Mouse (Mus musculus): ENCODE results near the gene Zic5.

Gene Zic5

DNA sequence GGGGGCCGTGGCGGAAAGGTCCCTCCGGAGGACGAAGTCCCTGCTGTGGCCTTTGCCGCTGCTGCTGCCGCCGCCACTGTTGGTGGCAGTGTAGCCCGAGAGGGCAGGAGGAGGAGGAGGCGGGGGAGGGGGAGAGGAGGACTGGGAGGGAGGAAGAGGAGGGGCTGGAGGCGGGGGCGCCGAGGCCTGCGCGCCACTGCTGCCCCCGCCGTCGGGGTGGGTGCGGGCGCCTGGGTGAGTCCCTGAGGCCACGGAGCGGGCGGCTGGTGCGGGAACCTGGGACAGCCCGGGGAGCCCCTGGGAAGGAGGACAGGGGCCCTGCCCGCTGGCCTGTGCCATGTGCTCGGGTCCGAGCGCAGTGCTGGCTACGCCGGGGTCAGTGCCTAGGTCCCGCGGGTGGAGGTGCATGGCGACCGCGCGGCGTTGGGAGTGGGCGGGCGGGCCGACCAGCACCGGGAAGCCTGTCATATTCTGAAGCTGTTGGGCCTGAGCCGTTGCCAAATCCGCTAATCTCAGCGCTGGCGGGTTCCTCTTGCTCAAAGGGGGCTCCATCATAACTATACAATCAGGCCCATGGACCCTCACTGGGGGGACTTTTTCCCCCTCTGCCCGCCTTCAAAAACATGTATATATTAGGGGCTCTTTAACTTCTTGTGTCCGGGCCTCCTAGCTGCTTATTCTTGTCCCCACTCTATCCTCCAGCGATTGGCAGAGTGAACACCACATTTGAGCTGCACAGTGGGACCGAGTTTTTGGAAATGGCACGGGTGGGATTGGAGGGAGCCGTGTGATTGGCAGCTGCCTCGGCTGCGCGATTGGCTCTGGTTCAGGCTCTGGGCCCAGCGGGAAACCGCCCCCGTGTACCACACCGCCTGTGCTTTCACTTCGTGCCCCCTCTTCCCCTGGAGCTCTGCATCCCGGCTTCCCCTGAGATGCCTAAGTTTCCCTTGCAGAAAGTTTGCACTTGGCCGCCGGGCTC lies at the start of gene Zic5:
TSS of gene Zic5 (minus strand) at position 915 of the 979 bp plus-strand sequence.
- WGBS, result under 1% methylated on average over 53 of the region's 62 CpGs

DNA sequence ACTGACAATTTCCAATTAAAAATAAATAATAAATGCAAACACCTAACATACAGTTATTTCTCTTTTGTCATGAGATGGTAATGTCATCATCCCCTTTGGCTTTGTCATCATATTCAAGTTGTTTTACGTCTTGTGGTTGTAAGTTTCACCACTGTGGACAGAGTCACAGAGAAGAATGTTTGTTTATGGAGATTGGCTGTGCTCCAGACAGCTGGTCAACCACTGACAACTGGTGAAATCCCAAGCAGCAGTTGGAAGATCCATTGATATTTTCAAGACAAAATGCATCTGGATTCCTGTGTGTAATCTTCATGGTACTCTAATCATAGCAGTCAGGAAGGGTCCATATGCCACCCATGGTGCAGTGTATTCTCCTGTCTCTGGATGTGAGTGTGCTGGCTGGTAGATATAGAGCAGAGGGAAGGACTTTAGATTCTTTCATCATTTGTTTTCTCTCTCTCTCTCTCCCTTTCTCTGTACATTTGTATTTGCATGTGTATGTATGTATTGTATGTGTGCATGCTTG lies 48.1 kb upstream of the Zic5 start:
- 62% methylated on average over 1 of the region's 1 CpGs for WGBS

DNA sequence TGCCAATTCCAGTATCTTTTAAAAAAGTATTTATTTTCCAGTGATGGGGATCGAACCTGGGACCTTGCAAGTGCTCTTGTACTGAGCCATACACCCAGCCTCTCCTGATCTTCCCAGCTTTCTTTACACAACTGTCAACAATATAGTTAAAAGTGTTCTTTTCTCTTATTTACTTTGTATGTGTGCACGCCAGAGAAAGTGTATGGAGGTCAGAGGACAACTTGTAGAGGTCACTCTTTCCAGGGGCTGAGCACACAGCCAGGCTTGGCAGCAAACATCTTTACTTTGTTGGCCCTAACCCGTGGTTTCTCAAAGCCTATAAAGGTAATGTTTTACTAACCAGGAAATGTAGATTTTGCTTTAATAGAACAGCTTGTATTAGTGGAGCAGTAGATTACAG lies 46.0 kb upstream of the Zic5 start:
- WGBS, result 83% methylated on average over 3 of the region's 3 CpGs

DNA sequence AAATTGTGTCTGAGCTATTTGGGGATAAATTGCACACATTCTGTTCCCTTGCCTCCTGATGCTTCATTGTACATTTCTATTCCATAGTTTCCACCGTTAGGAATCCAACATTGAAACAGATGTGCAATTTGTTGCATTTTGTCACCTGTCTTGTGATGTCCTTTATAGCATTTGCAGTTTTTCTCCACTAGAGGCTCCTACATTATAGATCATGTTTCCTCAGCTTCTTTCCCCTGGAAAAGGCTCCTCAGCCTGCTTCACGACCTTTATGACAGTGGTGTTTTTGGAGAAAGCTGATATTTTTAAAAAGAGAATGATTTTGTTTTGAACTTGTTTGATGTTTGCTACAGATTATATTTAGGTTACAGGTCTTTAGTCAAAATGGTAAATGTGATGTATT lies 43.6 kb upstream of the Zic5 start:
- WGBS, result 10% methylated on average over 2 of the region's 2 CpGs

DNA sequence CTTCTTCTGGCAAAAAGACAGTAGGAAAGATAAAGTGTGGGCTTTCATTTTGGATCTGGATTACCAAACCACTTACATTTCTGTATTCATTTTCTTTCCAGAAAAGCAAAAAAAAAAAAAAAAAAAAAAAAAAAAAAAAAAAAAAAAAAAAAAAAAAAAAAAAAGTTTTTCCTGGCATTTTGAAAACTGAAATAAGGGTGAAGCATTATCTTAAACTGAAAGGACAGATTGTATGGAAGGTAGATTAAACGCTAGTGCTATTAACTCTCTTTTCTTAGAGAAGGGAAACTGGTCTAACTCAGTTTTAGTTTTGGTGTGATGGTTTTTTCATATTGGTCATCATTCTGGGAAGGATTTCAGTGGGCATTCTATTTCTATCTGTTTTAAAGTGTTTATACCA lies 26.5 kb upstream of the Zic5 start:
- WGBS, result 73% methylated on average over 1 of the region's 1 CpGs

DNA sequence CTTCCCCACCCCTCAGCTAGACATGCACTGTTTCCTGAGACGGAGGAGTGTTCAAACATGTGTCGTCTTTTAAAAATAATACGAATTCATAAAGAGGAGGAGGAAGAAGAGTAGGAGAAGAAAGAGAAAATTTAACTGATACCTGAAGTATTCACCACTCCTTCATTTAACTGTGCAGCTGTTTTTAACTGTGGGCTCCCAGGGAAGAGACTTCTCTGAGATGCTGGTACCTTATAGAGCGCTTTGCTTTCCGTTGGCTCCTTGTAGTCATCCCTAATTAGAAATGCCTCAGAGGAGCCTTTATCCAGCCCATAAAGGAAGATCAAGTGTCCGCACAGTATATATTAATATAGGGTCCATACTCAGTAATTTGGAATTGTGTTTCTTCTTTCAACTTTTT lies 26.0 kb upstream of the Zic5 start:
- WGBS, result 83% methylated on average over 6 of the region's 6 CpGs

DNA sequence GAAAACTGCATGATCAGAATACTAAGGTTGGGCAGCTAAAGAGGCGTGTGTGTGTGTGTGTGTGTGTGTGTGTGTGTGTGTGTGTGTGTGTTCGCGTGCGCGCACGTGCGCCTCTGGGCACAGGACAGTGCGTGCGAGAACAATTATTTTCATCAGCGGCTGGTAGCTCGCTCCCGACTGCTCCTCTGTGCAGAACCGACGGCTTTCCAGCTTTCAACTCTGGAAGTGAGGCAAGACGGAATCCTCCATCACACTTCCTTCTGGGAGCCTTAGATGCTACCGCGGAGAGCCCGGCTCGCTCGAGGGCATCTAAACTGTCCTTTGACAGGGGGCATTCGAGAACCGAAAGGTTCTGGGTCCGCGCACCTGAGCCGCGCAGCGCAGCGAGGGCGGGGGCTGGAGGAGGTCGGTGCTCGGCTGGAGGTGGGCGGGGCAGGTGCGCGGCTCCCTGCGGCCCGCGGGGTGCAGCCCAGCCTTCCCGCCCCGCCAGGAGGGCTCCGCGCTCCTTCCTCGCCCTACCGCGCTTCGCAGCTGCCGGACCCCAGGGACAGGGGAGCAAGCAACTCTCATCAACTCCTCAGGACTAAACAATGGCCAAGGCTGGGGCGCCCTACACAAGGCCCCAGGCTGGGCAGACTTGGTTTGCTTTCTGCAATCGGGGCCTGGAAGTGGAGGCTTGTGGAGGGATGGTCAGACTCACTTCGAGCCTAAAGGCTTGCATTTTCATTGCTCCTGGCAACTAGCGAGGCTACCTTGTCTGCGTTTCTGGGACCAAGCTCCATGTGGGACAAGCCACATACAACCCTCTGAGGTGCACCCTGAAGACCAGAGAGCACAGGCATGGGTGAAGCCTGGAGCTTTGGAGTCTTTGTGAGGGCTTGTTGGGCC lies 25.2 kb upstream of the Zic5 start, which contains the start of gene Gm10837:
TSS of gene Gm10837 (plus strand) at position 146 of the 888 bp plus-strand sequence.
- WGBS, result 9% methylated on average over 51 of the region's 51 CpGs

DNA sequence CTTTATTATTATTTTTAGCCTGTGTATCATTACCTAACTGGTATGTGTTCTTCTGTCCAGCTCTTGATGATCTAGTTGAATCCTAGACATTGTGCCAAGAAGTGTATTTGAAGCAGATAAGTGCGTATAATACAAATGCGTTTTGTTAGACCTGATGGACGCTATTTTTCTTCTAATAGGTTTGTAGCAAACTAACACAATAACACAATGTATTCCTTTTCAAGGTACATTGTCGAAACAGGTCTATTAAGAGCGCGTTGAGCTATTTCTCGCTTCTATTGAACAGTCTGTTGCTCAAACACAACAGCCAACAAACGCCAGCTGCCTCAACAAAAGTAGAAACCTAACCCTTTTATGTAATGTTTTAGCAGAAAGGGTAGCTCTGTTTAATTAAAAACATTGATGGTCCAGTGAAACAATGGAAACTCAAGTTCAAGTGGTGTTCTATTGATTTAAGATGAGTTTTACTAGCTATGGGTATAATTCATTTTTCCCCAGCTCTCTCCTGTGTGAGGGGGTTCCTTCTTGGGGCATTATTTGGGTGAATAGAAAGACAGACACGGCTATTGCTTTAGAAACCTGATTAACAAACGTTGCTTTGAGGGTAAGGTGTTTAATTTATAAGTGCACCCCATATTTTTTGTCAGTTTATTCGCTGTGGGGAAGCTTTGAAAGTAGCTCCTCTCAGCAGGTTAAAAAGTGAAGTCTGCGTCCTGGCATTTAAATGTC lies 24.4 kb upstream of the Zic5 start:
- WGBS, result 6% methylated on average over 12 of the region's 12 CpGs

DNA sequence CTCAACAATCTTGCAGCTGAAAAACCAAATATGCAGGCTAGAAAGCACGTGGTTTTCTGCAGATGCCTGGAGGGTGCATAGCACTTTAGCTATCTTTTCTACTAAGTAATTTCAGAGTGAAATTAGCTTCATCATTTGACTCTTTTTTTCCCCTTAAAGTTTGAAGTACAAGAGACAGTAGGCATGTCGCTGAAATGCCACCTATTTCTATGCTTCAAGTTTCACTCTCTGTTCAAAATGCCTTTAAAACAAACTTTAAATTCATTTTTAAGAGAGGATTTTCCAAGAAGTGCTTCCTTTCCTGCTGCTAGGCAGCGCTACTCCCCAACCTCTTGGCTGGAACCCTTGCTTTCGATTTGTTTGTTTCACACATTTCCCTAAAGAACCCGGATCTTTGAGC lies 23.6 kb upstream of the Zic5 start:
- 5% methylated on average over 5 of the region's 5 CpGs for WGBS

DNA sequence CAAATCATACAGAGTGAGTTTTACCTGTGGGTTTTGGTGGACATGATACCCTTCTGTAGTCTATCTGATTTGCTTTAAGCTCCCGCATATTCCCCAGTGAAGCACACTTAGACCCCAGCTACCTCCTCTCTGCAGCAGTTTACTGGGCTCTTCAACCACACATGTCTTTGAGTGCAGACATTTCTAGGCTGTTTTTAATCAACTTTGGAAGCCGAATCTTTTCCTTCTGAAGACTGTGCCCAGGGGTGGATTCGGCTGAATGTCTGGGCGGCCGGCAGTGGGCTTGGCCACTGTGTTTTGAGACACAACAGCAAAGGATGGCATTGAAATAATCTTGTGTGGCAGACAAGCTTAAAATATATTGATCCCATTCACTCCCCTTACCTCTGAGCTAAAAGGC lies 21.9 kb upstream of the Zic5 start:
- WGBS, result 49% methylated on average over 5 of the region's 5 CpGs

DNA sequence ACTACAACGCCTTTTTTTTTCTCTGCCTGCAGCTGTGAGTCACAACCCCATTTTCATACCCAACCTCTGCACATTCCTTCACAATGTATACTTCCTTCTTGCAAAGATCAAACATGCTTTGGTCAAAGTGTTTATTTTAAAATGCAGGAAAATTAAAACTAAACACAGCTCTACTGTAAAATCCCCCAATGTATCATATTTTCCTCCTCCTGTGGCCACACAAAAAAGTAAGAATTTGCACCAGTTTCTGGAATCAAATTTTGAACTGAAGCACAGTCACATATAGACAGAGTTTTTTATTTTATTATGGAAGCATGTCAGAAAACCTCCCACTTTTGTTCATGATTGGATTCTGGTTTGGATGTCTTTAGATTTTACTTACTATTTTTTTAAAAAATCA lies 21.1 kb upstream of the Zic5 start:
- 60% methylated on average over 1 of the region's 1 CpGs for WGBS

DNA sequence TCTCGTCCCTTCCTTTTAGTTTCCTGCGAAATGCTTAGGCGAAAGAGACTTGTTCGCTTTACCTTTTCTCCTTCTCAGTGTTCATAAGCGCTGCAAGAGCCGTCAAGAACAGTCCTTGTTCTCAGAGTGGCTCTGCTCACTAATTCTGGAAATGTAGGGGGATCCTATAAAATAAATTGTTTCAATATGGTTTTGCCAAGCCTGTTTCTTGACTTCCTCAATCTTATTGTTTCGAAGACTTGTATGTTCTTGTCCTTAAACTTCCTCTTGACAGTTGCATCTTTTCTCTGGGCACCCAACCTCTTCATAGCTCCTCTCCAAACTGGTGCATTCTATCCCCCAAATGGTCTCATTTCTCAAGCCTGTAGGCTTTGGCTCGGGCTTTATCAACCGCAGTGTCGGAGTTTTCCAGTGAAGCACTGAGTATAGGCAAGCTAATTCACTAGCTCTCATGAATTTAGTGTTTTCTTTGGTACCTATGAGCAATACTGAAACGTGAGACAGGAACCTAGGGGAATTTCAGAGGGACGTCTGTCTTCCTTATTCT lies 20.2 kb upstream of the Zic5 start:
- WGBS, result 48% methylated on average over 12 of the region's 12 CpGs

DNA sequence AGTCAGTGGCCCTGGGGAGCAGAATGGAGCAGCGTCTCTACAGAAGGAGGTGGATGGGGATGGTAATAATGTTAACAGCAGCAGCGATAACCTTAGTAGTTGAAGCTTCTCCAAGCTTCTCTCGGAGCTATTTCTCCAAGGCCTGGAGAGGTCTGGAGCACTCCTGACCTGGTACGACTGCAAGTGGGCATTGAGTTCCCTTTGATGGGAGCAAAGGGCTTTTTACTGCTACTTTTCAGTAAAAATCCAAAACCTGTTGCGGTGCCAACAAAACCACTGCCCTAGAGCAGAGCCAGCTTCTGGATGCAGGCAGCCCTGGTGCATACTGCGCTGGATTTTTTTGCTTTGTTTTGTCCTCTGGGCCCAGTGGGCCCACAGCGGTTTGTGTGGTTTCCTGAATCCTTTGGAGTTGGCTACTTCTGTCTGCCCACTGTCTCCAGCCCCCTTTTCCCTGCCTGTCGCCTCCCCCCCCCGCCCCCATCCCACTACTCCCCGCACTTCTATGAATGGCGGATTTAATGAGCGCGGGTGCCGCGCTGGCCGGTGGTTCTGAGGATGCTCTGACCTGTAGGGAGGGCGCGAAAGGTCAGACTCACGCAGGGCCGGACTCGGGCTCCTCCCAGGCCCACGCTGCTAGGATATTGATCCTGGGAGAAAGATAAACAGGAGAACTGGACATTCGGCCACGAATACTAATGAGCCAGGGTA lies 19.5 kb upstream of the Zic5 start:
- 32% methylated on average over 24 of the region's 24 CpGs for WGBS

DNA sequence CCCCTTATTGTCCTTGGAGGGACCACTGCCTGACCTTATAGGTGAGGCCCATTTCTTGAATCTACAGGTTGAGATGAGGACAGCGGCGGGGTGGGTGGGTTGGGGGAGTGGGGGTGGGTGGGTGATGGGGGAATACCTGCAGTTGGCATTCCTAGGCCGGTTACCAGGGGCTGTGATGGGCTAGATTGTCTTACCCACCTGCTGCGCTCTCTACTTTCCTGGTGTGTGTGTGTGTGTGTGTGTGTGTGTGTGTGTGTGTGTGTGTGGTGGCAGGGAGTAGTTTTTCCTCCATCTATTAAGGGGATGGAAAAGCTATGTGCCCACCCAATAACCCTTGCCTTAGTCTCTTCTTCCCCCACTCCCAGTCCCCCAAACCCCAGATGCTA lies 19.0 kb upstream of the Zic5 start:
- WGBS, result 57% methylated on average over 4 of the region's 4 CpGs

DNA sequence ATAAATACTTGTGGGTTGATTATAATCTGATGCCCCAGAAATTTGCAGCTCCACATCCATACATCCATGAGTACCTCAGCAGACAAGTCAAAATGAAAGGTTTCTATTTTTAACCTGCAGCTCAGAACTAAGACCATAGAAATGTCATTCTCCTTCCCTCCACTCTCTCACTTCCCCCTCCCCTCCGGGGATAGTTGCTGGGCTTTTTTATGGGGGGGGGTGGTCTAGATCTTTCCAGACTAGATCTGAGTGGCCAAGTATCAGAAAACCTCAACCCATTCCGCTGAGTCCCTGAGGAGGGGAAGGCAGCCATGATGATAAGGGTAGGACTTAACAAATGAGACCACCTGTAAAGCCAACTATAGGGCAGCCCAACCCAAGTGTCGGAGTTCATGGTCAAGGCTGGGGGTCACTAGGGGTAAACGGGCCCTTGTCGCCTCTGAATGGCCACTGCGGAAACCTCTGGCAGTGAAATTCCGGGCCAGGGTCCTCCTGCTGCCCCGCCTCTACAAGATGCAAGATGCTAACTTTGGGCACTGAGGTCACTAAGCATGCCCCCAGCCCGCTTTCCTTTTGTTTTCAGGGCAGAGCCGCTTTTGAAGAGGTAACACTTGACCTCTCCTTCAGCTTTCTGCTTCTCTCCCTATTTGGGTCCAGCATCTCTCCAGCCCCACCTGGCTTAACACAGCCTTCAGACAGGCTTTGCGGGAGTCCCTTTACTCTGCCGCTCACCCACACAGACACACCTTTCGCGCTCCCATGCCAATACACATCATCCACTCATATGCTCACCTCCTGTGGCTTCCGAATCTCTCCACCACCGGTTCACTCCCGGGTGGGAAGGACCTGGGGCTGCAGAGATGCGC lies 18.3 kb upstream of the Zic5 start:
- 58% methylated on average over 18 of the region's 18 CpGs for whole genome bisulfite sequencing

DNA sequence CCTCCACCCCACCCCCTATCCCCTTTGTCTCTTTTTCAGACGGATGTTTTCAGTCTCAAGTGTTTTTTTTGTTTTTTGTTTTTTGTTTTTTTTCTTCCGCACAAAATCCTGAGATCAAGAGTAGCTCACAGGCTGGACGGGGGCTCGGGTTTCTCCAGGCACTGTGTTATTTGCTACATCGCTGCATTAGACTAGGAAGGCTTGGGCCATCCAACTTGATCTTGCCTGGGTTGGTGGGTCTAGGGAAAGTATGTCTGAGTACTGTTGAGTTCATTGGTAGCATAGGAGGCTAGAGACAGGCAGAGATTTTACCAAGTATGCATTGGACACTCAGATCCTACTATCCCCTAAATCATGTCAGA lies 17.5 kb upstream of the Zic5 start:
- 42% methylated on average over 5 of the region's 5 CpGs for WGBS

DNA sequence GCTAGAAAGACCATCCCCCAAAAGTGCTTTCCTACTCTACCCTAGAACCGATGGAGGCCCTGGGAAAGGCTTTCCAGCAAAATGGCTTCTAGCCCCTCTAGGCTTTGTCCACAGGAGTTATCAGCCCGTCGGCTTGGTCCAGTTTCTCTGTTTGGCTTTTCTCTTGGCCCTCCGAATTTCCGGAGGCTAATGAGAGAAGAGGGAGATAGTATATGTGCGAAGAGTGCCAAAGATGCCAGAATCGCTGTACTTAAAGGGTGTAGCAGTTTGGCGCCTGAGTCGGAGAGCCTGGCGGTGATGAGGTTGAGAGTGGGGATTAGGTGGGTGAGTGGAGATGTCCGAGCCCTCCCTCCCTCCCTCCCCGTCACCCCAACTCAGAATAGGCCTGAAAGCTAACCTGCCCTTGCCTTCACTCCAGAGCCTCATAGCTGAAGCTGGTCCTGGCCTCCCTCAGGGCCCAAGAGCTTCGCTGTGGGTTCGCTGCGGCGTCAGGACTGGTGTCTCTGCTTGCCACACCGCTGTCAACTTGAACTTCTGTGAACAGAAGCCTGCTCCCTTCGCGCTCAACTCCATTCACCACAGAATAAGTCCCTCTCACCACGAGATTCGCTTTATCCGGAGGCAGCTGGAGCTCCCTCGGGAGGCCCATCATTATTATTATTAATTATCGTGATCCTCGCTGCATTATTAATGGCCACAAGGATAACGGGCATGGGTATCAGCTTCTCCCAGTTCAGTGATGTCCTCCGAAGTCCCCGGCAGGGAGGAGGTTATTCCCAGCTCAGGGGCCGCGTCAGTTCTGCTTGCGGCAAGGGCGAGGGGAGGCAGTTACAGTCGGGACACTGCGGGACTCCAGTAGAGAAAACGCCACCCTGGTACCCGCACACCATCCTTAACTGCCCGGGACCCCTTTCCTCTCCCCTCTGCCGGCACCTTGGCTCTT lies 16.9 kb upstream of the Zic5 start:
- WGBS, result 35% methylated on average over 38 of the region's 38 CpGs

DNA sequence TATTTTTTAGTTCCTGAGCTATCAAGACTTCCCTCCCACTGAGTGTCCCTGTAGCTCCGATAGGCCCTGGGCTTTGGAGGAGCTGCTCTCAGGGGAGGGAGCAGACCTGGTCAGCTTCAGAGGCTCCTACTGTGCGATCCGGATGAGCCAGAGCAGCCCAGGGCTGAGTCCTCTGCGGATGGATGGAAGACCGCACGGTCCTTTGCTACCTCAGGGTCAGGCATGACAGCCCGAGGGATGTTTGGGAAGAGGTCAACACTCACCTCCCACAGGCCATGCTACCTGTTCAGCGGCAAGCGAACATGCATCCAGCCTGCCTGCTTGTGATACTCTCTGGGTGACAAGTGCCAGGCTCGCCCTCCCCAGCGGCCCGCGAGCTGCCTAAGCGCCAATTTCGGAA lies 15.7 kb upstream of the Zic5 start:
- WGBS, result 33% methylated on average over 15 of the region's 15 CpGs

DNA sequence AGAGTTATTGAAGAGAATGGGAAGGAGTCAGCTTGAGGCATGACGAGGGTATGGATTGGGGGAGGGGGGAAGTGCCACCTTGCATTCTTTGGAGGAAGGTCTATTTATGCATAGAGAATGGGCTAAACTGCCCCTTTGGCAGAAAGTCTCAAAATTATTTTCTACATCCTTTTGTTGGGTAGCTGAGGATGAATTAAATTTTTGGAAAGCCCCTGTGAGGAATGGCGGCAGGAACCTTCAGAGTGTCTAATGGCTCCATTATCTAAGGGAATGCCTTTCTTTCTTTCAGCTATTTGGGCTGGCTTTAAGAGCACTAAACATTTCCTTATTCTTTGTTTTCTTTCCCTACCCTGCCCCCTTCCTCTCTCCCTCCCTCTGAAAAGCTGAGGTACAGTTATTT lies 14.9 kb upstream of the Zic5 start:
- WGBS, result 27% methylated on average over 2 of the region's 2 CpGs

All from cerebral cortex, adult 2 months (tissue).